Mouse (Mus musculus): Measurements from ENCODE around the gene Mmp27.

Gene Mmp27

DNA sequence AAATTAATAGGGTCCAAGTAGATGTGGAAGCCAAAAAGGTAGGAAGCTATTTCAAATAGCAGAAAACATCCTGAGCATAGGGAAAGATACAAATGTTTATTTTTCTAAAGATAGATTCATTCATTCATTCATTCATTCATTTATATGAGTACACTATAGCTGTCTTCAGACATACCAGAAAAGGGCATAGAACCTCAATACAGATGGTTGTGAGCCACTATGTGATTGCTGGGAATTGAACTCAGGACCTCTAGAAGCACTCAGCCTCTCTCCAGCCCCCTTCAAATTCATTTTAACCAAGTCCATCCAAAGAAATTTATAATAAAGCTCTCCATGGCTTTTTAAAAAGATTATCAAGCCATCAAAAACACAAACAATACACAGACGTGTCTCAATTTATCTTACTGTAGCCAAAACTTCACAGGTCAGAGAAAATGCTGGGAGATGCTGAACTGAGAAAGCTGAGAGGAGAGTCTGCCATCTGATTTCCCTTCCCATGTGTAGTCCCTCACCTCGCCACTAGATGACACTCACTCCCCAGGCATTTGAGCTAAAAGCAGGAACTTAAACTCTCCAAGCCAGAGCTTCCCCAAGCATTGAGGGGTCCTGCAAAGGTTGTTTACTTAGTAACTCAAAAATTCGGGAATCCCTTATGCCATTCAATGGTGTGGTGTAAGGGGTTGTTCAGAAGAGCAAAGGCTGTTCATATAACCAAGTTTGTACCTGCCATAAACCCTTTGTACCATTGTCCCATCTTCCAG lies 32.0 kb downstream of the Mmp27 start:
- peak; percentile 71 for DNase-seq (ENCODE audit: extremely low spot score, low spot score)

- no peak for DNase-seq (ENCODE audit: extremely low spot score, low spot score)
These were observed 32.8 kb downstream of the Mmp27 start for GRCm38 (mm10) chr9:7604005-7604404.

DNA sequence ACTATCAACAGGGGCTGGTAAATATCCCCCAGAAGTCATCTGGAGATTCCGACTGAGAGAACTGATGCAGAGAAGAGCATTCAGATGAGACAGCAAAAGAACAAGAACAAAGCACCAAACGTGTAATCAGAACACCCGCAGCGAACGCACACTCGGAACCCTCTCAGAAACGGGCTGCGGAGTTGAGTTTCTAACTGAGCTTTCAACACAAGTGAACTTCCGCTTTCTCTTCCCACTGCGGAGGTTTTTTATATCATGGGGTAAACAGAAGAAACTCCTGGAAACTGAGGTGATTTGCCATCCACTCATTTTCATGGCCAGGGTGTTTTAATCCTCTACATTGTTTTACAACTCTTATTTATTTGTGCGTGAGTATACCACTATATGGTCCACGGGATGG lies 34.4 kb downstream of the Mmp27 start:
- no peak for DNase-seq (ENCODE audit: extremely low spot score, low spot score)

DNA sequence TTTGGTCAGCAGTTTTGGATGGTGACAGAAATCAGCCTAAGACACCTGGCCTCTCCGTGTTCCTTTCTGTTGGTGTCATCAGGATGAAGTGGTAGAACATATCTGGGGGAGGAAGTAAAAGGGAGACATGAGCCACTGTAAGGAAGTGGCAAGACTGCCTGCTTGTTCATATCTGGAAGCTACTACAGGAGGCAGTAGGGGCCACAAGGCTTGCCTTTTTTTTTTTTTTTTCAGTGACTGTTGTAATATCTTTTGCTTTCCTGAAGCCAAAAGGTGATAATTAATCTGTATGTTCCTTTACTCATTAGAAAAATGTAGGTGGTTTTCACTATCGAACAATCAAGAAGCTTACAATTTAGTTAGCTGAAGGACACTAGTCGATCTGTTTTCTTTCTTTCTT lies 51.4 kb downstream of the Mmp27 start:
- no peak for DNase-seq (ENCODE audit: extremely low spot score, low spot score)

DNA sequence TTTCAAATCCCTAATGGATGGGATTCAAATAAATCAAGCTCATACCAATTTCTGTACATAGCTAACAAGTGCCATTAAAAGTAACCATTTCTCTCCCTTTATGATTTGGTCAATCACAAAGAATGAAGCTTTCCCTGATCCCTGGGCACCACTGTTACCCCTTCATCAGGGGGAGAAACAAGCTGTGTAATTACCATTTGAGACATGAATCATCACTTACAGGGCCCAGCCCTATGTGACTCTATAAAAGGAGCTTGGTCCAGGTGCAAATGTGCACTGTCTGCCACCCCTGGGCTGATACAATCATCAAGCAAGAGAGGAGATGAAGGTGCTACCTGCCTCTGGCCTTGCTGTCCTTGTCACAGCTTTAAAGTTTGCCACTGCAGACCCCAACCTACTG lies 56.7 kb downstream of the Mmp27 start, which contains the start of gene Mmp20:
Gene Mmp20 (plus strand): TSS at position 301 of the 400 bp plus-strand sequence.
- DNase-seq (ENCODE audit: extremely low spot score, low spot score): no peak
